Mouse (Mus musculus): ENCODE data around the gene Gata2.

- TF ChIP-seq POLR2AphosphoS5 (IDR thresholded peaks at IDR 0.05; ENCODE audit: insufficient replicate concordance, low read depth, low read length) (no peak), GATA1 (IDR thresholded peaks at IDR 0.05; ENCODE audit: borderline replicate concordance, low read length) (no peak)
Measured at GRCm38 (mm10) chr6:88202921-88203690, 9.4 kb downstream of the Gata2 start.

All from G1E (cell line).